Mouse (Mus musculus) midbrain, postnatal 0 days (tissue): ENCODE results near the gene Ptprd. TPM values are rescaled to one million over a fixed set of nuclear protein-coding genes. Genes with fewer than 3 reads are reported as not detected.
"Not testable (repeated sequence)": the region's sequence is repeated elsewhere in the genome, so short reads cannot be mapped to it uniquely, and the experiment has no call there.

Experiments used
- ATAC-seq: fragments of 200-750 bp; cut with Nextera tagmentation; 2 replicates; pipeline ENCODE4 v1.8.0; 2017; ENCODE audit warnings: moderate number of reproducible peaks, mild to moderate bottlenecking, moderate TSS enrichment, moderate library complexity; ENCODE audit not compliant: low FRiP score
- DNase-seq: peaks from one replicate; pipeline ENCODE4 v3.0.0-alpha.2; 2015; ENCODE audit warnings: low spot score
- H3K27ac ChIP-seq: fragments of 300-500 bp; sonication (generic); 2 replicates; pipeline ENCODE4 v1.5.1; 2014; ENCODE audit warnings: low read depth, mild to moderate bottlenecking, low read length, mixed read lengths
- H3K27me3 ChIP-seq: fragments of 300-500 bp; sonication (generic); 2 replicates; pipeline ENCODE4 v1.6.1; 2014; ENCODE audit warnings: low read length, control low read depth, mixed read lengths; ENCODE audit not compliant: insufficient read depth
- H3K36me3 ChIP-seq: fragments of 300-500 bp; sonication (generic); 2 replicates; pipeline ENCODE4 v1.6.1; 2014; ENCODE audit warnings: low read length, control low read depth, mixed read lengths; ENCODE audit not compliant: insufficient read depth
- H3K4me1 ChIP-seq: fragments of 300-500 bp; sonication (generic); 2 replicates; pipeline ENCODE4 v1.6.1; 2014; ENCODE audit warnings: mild to moderate bottlenecking, control low read depth, antibody characterized with exemption, low read length, mixed read lengths; ENCODE audit not compliant: insufficient read depth
- H3K4me2 ChIP-seq: fragments of 300-500 bp; sonication (generic); 2 replicates; pipeline ENCODE4 v1.6.1; 2014; ENCODE audit warnings: low read depth, mild to moderate bottlenecking, low read length, mixed read lengths; ENCODE audit not compliant: poor library complexity, severe bottlenecking
- H3K4me3 ChIP-seq: fragments of 300-500 bp; sonication (generic); 2 replicates; pipeline ENCODE4 v1.5.1; 2014; ENCODE audit warnings: low read depth, mild to moderate bottlenecking, low read length, moderate library complexity
- H3K9ac ChIP-seq: fragments of 300-500 bp; sonication (generic); replicated peaks from 2 replicates; pipeline ENCODE4 v1.6.1; 2014; ENCODE audit warnings: mild to moderate bottlenecking, low read length, moderate library complexity, mixed read lengths; ENCODE audit not compliant: poor library complexity, severe bottlenecking
- H3K9me3 ChIP-seq: fragments of 300-500 bp; sonication (generic); 2 replicates; pipeline ENCODE4 v1.6.1; 2016; ENCODE audit warnings: low read length, control low read depth
- CTCF ChIP-seq: IDR thresholded peaks from 2 replicates; pipeline ENCODE4 v1.5.1; 2016; ENCODE audit warnings: antibody characterized with exemption, mild to moderate bottlenecking
- WGBS: fragments of 180-500 bp; shearing (Covaris S2); extraction: QIAGEN DNeasy Blood & Tissue Kit; methylation state at CpG from one replicate; pipeline ENCODE4 v1.1.7; 2014; 5-methylcytosine and 5-hydroxymethylcytosine counted together
- polyA plus RNA-seq: library from polyadenylated mRNA; unstranded; fragments of >200 nt; fragmentation: Nextera tagmentation; extraction: Ambion mirVana; gene quantifications from 2 replicates; pipeline ENCODE4 v1.2.1, GENCODE M21; 2015
- total RNA-seq: library from RNA; depleted of rRNA; stranded (reverse); fragments of >200 nt; gene quantifications from 2 replicates; pipeline ENCODE4 v1.2.3, GENCODE M21; 2014

Gene Ptprd
- total and polyA plus RNA-seq, 2 experiments from 2014 or later, result 66.1 to 102 TPM

DNA sequence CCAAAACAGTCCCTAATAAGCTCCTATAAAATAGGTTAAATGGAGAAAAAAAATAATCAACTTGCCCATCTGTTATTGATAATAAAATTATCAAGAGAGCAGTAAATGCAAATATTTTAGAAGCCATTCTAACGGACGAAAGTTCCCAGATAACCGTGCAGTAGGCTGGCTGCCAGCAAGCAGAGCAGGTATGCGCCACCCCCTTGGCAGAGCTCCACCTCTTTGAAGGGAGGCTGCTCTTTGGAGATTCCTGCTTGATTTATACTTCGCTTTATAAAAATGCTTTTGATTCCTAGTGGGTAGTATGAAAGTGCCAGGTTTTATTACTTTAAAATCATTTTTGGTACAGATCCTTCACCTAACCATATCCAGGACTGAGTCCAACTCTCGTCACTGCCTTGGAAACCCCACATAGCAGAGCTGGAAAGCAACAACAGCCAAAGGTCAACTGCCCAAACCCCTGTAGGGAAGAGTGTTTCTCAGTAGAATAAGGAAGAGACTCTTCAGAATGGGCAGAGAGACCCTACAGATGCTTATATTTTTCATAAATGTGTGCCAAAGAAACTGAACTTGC is 1770.9 kb downstream of the Ptprd start:
- no peak overlapping the region for H3K9ac ChIP-seq
- H3K9me3 ChIP-seq, result no peaks in the 10 kb centered on the region
- DNase-seq, result no peak
- H3K4me2 ChIP-seq, result no peak overlapping the region
- no peak overlapping the region for H3K4me3 ChIP-seq
- no peak for ATAC-seq
- no peaks in the 10 kb centered on the region for H3K36me3 ChIP-seq
- 33% methylated on average over 6 of the region's 6 CpGs for WGBS
- H3K4me1 ChIP-seq, result no peaks in the 10 kb centered on the region
- H3K27ac ChIP-seq, result no peak overlapping the region
- no peak for TF ChIP-seq CTCF
- H3K27me3 ChIP-seq, result no peaks in the 10 kb centered on the region

DNA sequence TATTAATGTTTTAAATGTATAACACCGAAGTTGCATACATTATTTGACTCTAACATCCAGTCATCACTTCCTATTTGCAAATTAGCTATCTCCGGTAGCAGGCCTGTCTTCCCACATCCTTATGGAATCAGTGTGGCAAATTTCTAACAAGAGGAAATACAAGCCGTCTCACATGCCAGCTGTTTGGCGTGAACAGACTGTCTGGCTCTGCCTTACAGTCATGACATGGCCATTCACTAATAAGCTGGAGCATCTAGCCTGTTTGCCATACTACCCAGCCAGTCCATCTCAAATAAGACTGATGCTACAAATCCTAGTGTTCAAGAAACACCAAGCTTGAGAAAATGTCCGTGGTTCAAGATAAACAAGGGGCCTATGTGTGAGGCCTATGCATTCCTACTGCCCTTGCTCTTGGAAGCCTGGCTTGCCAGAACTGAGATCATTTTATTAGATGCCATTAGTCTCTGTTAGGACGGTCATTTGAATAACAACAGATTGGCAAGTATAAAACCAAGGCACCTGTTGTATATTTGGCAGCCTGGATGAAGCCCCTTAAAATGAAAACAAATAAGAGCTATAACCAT is 1773.2 kb downstream of the Ptprd start:
- TF ChIP-seq CTCF, result no peak
- Histone ChIP-seq H3K4me3 (no peak overlapping the region), H3K27ac (no peak overlapping the region), H3K9ac (no peak overlapping the region), H3K36me3 (no peaks in the 10 kb centered on the region), H3K9me3 (no peaks in the 10 kb centered on the region), H3K27me3 (no peaks in the 10 kb centered on the region), H3K4me1 (no peaks in the 10 kb centered on the region), H3K4me2 (no peak overlapping the region)
- WGBS, result 57% methylated on average over 6 of the region's 6 CpGs
- DNase-seq (no peak), ATAC-seq (peak; percentile 16; the same call in 1 of the 2 replicates)

DNA sequence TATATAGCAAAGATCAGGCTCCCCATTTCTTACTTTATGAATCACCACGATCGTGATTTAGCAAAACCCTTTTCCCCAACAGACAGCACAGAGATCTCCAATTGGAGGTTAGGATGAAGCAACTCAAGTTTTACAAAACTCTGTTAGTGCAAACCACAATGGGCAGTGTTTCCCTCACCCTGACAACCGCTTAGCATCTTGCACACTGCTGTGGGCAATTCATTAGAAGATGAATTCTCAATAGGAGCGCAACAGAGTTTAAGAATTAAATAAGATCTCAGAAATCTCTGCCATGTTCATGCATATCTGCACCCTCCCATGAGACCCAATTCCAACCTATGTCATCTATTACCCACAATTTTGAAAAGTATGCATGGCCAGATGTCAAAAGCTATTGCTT is 1773.7 kb downstream of the Ptprd start:
- TF ChIP-seq CTCF, result no peak
- Histone ChIP-seq H3K9me3 (no peaks in the 10 kb centered on the region), H3K36me3 (no peaks in the 10 kb centered on the region), H3K4me3 (no peak overlapping the region), H3K9ac (no peak overlapping the region), H3K4me1 (no peaks in the 10 kb centered on the region), H3K27ac (no peak overlapping the region), H3K27me3 (no peaks in the 10 kb centered on the region), H3K4me2 (no peak overlapping the region)
- ATAC-seq (no peak; the same call in 1 of the 2 replicates), DNase-seq (no peak)
- 55% methylated on average over 4 of the region's 4 CpGs for WGBS

DNA sequence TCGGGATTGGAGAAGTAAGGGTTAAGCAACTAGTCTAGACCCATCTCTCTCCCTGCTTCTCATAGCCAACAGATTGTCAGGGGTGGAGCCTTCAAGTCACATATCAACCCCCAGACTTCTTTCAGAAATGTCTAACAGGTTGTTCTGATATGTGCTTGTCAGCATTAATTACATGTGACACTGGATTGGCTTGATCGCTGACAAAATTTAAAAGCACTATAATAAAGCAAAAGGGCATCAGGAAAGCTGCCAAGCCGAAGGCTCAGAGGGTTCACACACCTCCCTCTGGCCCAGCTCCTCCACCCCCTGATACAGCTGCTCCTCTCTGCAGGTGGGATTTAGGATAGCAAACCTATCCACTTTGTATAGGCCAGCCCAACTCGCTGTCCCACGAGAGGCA is 1775.8 kb downstream of the Ptprd start:
- H3K36me3 ChIP-seq, result no peaks in the 10 kb centered on the region
- ATAC-seq, result no peak
- H3K4me3 ChIP-seq, result no peak overlapping the region
- no peak for DNase-seq
- H3K9ac ChIP-seq, result no peak overlapping the region
- no peak overlapping the region for H3K4me2 ChIP-seq
- H3K9me3 ChIP-seq, result no peaks in the 10 kb centered on the region
- WGBS, result 56% methylated on average over 5 of the region's 5 CpGs
- H3K27ac ChIP-seq, result no peak overlapping the region
- no peak for TF ChIP-seq CTCF
- H3K4me1 ChIP-seq, result no peaks in the 10 kb centered on the region
- no peaks in the 10 kb centered on the region for H3K27me3 ChIP-seq

DNA sequence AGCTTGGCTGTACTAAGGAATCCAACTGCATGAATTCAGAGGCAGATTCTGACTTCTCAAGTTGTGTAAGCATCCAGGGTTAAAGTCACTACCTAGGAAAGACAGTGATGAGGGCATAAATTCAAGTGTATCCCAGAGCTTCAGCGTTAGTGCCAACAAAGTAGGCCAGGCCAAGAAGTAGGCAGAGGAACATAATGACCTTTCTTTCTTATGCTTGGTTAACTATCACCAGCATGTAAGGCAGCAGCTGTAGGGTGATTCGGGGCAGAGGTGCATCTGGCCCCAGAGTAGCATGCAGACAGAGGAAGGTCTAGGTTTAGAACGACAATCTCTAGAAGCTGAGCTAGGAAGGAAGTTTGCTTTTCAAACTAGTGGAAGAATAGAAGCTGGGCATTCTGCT is 1782.0 kb downstream of the Ptprd start:
- H3K4me2 ChIP-seq, result no peak overlapping the region
- no peak overlapping the region for H3K9ac ChIP-seq
- no peaks in the 10 kb centered on the region for H3K9me3 ChIP-seq
- DNase-seq (no peak), ATAC-seq (no peak)
- no peak overlapping the region for H3K27ac ChIP-seq
- H3K4me1 ChIP-seq, result no peaks in the 10 kb centered on the region
- H3K27me3 ChIP-seq, result no peaks in the 10 kb centered on the region
- H3K4me3 ChIP-seq, result no peak overlapping the region
- TF ChIP-seq CTCF, result no peak
- 69% methylated on average over 3 of the region's 3 CpGs for WGBS
- no peaks in the 10 kb centered on the region for H3K36me3 ChIP-seq

DNA sequence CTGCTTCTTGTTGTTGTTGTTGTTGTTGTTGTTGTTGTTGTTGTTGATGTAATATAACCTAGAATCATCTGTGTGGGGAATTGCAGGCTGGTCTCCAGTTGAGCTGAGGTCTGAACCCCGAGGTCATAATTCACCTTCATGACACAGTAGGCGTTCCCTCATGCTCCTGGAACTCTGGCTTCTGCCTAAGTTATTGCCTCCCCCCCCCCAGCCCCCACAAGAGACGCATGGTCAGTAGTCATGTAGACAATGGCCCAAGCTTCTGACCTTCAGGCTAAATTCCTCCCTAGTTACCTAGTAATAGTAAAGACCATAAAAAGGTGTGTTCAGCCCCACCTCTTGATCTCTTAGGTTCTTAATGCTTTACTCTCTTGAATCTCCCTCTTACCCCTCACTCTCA is 1784.7 kb downstream of the Ptprd start:
- H3K36me3 ChIP-seq, result not testable (repeated sequence)
- WGBS, result 93% methylated on average over 3 of the region's 3 CpGs

More for the DNA sequence above, 1784.7 kb downstream of the Ptprd start:
- not testable (repeated sequence) for H3K4me1 ChIP-seq, H3K27me3 ChIP-seq, H3K9ac ChIP-seq, ATAC-seq, H3K4me2 ChIP-seq, H3K9me3 ChIP-seq, H3K4me3 ChIP-seq, H3K27ac ChIP-seq, DNase-seq
